Mouse (Mus musculus) hindbrain, postnatal 0 days (tissue): ENCODE measurements around the gene Ccr9. TPM values are rescaled to one million over a fixed set of nuclear protein-coding genes. Genes with fewer than 3 reads are reported as not detected.
A peak's percentile ranks its signal among the peaks of the same experiment; 100 is the strongest.

Experiments used
- ATAC-seq: fragments of 200-750 bp; cut with Nextera tagmentation; 2 replicates; pipeline ENCODE4 v1.8.0; 2017; ENCODE audit warnings: mild to moderate bottlenecking, moderate TSS enrichment, moderate library complexity
- DNase-seq: peaks from one replicate; pipeline ENCODE4 v3.0.0-alpha.2; 2015; ENCODE audit warnings: low spot score
- H3K27ac ChIP-seq: fragments of 300-500 bp; sonication (generic); 2 replicates; pipeline ENCODE4 v1.5.1; 2014; ENCODE audit warnings: mild to moderate bottlenecking
- H3K27me3 ChIP-seq: fragments of 300-500 bp; sonication (generic); 2 replicates; pipeline ENCODE4 v1.6.1; 2014; ENCODE audit warnings: low read length, mixed read lengths; ENCODE audit not compliant: insufficient read depth
- H3K36me3 ChIP-seq: fragments of 300-500 bp; sonication (generic); 2 replicates; pipeline ENCODE4 v1.6.1; 2014; ENCODE audit warnings: low read length, mixed read lengths; ENCODE audit not compliant: insufficient read depth
- H3K4me1 ChIP-seq: fragments of 300-500 bp; sonication (generic); 2 replicates; pipeline ENCODE4 v1.6.1; 2014; ENCODE audit warnings: antibody characterized with exemption, low read length, mixed read lengths; ENCODE audit not compliant: insufficient read depth
- H3K4me2 ChIP-seq: fragments of 300-500 bp; sonication (generic); 2 replicates; pipeline ENCODE4 v1.6.1; 2014; ENCODE audit warnings: low read depth, mild to moderate bottlenecking, low read length, moderate library complexity, mixed read lengths
- H3K4me3 ChIP-seq: fragments of 300-500 bp; sonication (generic); 2 replicates; pipeline ENCODE4 v1.5.1; 2014; ENCODE audit warnings: low read length
- H3K9ac ChIP-seq: fragments of 300-500 bp; sonication (generic); replicated peaks from 2 replicates; pipeline ENCODE4 v1.6.1; 2014; ENCODE audit warnings: mild to moderate bottlenecking, low read length, moderate library complexity, mixed read lengths
- H3K9me3 ChIP-seq: fragments of 300-500 bp; sonication (generic); 2 replicates; pipeline ENCODE4 v1.6.1; 2016; ENCODE audit warnings: low read length, mixed read lengths
- CTCF ChIP-seq: IDR thresholded peaks from 2 replicates; pipeline ENCODE4 v1.5.1; 2016; ENCODE audit warnings: antibody characterized with exemption, control low read depth, low read depth
- WGBS: fragments of 180-500 bp; shearing (Covaris S2); extraction: QIAGEN DNeasy Blood & Tissue Kit; methylation state at CpG from one replicate; pipeline ENCODE4 v1.1.7; 2014; 5-methylcytosine and 5-hydroxymethylcytosine counted together
- polyA plus RNA-seq: library from polyadenylated mRNA; unstranded; fragments of >200 nt; fragmentation: Nextera tagmentation; extraction: Ambion mirVana; gene quantifications from 2 replicates; pipeline ENCODE4 v1.2.1, GENCODE M21; 2015
- total RNA-seq: library from RNA; depleted of rRNA; stranded (reverse); fragments of >200 nt; gene quantifications from 2 replicates; pipeline ENCODE4 v1.2.3, GENCODE M21; 2014

Ccr9 gene
- total and polyA plus RNA-seq, 2 experiments from 2014 or later = 0.10 to 0.55 TPM

DNA sequence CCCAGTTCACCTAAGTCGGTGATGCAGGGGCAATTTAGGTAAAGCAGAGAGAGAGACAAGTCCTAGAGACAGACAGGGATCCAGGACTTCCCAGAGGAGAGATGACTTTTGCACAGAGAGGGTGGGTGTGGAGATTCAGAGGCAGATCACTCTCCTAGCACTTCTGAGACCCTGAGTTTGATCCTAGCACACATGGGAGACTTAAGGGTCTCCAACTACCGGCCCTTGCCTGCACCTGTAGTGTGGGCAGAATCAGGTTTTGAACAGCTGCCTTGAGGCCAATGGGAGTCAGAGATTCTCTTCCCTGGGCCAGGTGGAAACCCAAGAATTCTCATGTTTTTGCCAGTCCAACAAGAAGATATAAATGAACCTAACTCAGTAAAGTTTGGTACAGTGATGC lies 959 bp downstream of the Ccr9 start:
- TF ChIP-seq CTCF = no peak
- H3K27ac ChIP-seq = no peak overlapping the region
- H3K36me3 ChIP-seq = no peaks in the 10 kb centered on the region
- peak overlapping the region; percentile 43; the same call in 1 of the 2 replicates for H3K4me3 ChIP-seq
- H3K9ac ChIP-seq = no peak overlapping the region
- no peaks in the 10 kb centered on the region for H3K9me3 ChIP-seq
- H3K4me2 ChIP-seq = peak overlapping the region; percentile 70
- H3K4me1 ChIP-seq = no peaks in the 10 kb centered on the region
- ATAC-seq (no peak), DNase-seq (no peak)
- peaks cover 12% of the 10 kb centered on the region; the same call in 1 of the 2 replicates for H3K27me3 ChIP-seq
- WGBS = 39% methylated on average over 2 of the region's 2 CpGs

- Histone ChIP-seq H3K27me3 (no peaks in the 10 kb centered on the region), H3K27ac (no peak overlapping the region), H3K4me3 (no peak overlapping the region), H3K36me3 (no peaks in the 10 kb centered on the region), H3K4me2 (no peak overlapping the region), H3K4me1 (no peaks in the 10 kb centered on the region), H3K9me3 (no peaks in the 10 kb centered on the region), H3K9ac (no peak overlapping the region)
- no peak for ATAC-seq
- no peak for DNase-seq
- WGBS = 63% methylated on average over 3 of the region's 3 CpGs
- TF ChIP-seq CTCF = no peak
Measured at GRCm38 (mm10) chr9:123683704-123684103, 5.5 kb downstream of the Ccr9 start.

- 60% methylated on average over 5 of the region's 5 CpGs for WGBS
- H3K4me3 ChIP-seq = no peak overlapping the region
- ATAC-seq = no peak
- H3K4me2 ChIP-seq = no peak overlapping the region
- no peaks in the 10 kb centered on the region for H3K4me1 ChIP-seq
- peak; percentile 2 for DNase-seq
- H3K27me3 ChIP-seq = no peaks in the 10 kb centered on the region
- no peak overlapping the region for H3K27ac ChIP-seq
- H3K9ac ChIP-seq = no peak overlapping the region
- no peaks in the 10 kb centered on the region for H3K36me3 ChIP-seq
- no peaks in the 10 kb centered on the region for H3K9me3 ChIP-seq
- TF ChIP-seq CTCF = no peak
Measured at GRCm38 (mm10) chr9:123686206-123686605, 8.0 kb downstream of the Ccr9 start.

DNA sequence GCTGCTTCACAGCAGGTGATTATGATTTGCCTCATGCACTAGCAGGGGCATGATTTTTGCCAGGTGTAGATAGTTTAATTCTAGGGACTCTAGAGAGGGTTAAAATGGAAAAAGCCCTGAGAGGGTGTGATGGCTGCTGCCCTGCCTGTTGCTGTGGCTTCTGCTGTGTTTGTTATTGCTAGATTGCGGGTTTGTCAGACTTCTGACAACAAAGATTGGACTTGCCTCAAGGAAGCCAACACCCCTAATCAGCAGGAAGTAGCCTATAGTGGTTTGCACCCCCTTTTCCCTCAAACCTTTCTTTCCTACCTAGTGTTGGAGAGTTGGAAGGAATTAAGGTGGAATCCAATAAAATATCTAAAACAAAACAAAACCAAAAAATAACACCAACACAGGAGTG lies 10.0 kb downstream of the Ccr9 start:
- WGBS = 78% methylated on average over 1 of the region's 1 CpGs
- TF ChIP-seq CTCF = no peak
- H3K9me3 ChIP-seq = no peaks in the 10 kb centered on the region
- no peak overlapping the region for H3K9ac ChIP-seq
- H3K4me3 ChIP-seq = no peak overlapping the region
- H3K4me1 ChIP-seq = no peaks in the 10 kb centered on the region
- ATAC-seq (no peak), DNase-seq (no peak)
- H3K36me3 ChIP-seq = no peaks in the 10 kb centered on the region
- H3K27me3 ChIP-seq = no peaks in the 10 kb centered on the region
- H3K27ac ChIP-seq = no peak overlapping the region
- H3K4me2 ChIP-seq = no peak overlapping the region

DNA sequence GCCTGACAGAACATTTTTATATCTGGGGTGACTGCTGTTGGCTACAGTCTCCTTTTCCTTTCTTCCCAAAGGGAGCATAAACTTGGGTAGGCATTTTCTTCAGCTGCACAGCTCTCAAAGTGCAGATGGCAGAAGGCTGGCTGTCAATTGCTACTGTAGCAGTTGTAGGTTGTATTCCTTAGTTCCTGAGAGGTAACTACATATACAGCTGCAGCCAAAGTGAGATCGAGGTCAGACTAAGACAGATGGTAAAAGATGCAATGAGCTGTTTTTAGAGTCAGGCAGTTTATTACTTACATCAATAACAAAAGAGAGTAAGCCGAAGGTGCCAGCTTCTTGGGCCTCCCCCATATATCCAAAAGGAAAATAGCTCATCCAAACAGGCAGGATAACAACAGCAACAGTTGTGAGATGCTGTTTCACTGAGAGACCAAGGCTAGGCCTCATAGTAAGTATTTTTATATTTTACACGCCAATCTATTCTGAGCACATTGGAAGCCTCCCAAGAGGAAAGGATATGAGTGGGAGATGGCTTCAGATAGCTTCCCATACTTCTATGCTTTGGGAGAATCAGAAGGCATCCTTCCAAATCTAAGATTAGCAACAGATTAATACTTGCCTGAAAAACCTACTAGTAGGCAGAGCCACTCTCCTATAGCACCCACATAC lies 17.5 kb downstream of the Ccr9 start:
- H3K4me2 ChIP-seq = no peak overlapping the region
- no peak for TF ChIP-seq CTCF
- ATAC-seq = no peak

GRCm38 (mm10) chr9:123701822-123702221 lies 23.6 kb downstream of the Ccr9 start:
- TF ChIP-seq CTCF = no peak
- Histone ChIP-seq H3K9me3 (no peaks in the 10 kb centered on the region), H3K36me3 (peaks cover 24% of the 10 kb centered on the region; the same call in 1 of the 2 replicates), H3K4me1 (no peaks in the 10 kb centered on the region), H3K4me3 (no peak overlapping the region), H3K27ac (no peak overlapping the region), H3K27me3 (no peaks in the 10 kb centered on the region), H3K9ac (no peak overlapping the region), H3K4me2 (no peak overlapping the region)
- ATAC-seq (no peak), DNase-seq (no peak)
- 93% methylated on average over 5 of the region's 5 CpGs for WGBS

More for the DNA sequence above, 17.5 kb downstream of the Ccr9 start:
- Histone ChIP-seq H3K4me3 (no peak overlapping the region), H3K4me1 (no peaks in the 10 kb centered on the region), H3K9me3 (no peaks in the 10 kb centered on the region), H3K36me3 (peaks cover 11% of the 10 kb centered on the region; the same call in 1 of the 2 replicates), H3K27ac (no peak overlapping the region), H3K27me3 (no peaks in the 10 kb centered on the region), H3K9ac (no peak overlapping the region)
- WGBS = 90% methylated on average over 3 of the region's 3 CpGs
- DNase-seq = no peak

GRCm38 (mm10) chr9:123709226-123709625 lies 31.0 kb downstream of the Ccr9 start:
- H3K36me3 ChIP-seq = peaks cover 15% of the 10 kb centered on the region
- no peak overlapping the region for H3K9ac ChIP-seq
- peak; percentile 47 for TF ChIP-seq CTCF
- DNase-seq = no peak
- no peak overlapping the region for H3K4me3 ChIP-seq
- 51% methylated on average over 2 of the region's 2 CpGs for WGBS
- H3K27me3 ChIP-seq = no peaks in the 10 kb centered on the region
- ATAC-seq = no peak
- H3K9me3 ChIP-seq = no peaks in the 10 kb centered on the region
- no peaks in the 10 kb centered on the region for H3K4me1 ChIP-seq
- no peak overlapping the region for H3K4me2 ChIP-seq
- no peak overlapping the region for H3K27ac ChIP-seq
